Mouse (Mus musculus) naive thymus-derived CD4-positive, alpha-beta T cell, adult 2 months (primary cell): ENCODE results near the gene Slc25a34.

Experiments used
- DNase-seq: peaks from one replicate; pipeline ENCODE4 v3.0.0-alpha.2; 2011; ENCODE audit warnings: low read depth

Slc25a34 gene

DNA sequence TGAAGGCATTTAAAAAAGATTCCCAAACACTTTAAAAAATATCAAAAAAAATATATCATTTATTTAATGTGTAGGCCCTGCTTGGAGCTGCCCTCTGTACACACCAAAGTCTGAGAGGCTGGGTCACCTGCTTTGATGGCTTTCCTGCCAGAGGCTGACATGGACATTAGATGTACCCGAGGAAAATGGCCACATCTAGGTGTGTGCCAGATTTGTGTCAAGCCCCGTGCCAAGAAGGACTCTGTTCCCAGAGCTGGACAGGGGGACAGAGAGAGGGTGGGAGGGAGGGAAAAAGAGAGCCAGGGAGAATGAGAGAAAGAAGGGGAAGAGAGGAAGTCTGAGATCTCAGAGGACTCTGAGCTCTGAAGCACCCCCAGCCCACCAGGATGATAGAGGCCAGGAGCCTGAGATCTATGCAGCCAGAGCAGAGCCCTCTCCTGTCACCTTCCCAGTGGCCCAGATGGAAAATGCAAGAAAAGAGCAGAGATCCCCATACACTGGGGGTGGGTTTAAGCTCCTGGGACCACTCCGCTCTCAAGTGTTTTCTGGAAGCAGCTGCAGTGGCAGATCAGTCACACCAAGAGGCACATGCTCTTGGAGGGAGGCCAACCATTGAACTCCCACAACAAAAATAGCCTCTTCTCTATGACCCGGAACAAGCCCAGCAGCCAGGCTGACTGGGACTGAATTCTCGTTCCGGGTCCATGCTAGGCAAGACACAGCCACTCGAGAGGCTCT lies 19.7 kb upstream of the Slc25a34 start:
- DNase-seq = no peak

GRCm38 (mm10) chr4:141641961-141642811 lies 18.6 kb upstream of the Slc25a34 start:
- no peak for DNase-seq

- DNase-seq = no peak
These were observed 17.7 kb upstream of the Slc25a34 start for GRCm38 (mm10) chr4:141641353-141641771.

DNA sequence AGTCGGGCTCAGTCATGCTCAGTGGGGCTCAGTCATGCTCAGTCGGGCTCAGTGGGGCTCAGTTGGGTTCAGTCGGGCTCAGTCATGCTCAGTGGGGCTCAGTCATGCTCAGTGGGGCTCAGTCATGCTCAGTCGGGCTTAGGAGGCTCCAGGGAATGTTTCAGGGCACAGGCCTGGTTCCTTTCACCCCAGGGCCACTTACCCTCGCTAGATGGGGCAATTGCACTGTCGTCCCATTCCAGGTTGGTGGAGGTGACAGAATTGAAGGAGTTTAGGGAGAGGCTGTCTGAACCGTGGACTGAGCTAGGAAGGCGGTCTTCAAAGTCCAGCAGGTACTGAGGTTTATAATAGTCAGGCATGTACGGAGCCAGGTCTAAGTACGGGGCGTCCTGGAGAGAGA lies 15.9 kb upstream of the Slc25a34 start:
- DNase-seq = no peak

DNA sequence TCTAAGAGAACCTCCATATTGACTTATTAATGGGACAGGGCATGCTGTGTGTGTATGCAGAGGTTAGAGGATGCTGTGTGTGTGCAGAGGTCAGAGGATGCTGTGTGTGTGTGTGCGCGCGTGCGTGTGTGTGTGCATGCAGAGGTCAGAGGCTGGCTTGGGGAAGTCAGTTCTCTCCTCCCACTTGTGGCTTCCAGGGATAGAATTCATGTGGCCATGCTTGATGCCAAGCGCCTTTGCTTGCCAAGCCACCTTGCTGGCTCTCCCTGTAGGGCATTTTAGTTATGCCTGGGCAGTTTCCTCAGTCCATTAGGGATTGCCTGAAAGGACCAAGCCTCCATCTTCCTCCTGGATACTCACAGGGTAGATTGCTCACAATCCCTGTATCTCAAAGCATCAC lies 13.1 kb upstream of the Slc25a34 start:
- no peak for DNase-seq

DNA sequence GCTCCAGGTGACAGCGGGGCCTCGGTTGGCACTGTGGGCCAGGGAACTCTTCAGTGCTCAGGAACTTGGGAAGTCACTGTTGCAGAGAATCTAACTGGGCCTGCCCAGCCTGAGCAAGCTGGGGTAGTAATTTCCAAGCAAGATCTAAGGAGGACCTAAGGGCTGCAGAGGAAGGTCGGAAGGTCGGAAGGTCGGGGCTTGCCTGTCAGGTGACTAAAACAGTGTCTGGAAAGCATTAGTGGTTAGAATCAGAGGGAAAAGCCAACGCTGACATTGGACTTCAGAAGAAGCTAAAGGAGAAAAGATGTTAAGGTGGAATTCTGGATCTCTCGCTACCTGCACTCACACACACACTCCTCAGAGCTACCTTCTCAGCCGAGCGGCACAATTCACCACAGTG lies 12.4 kb upstream of the Slc25a34 start:
- DNase-seq = no peak

GRCm38 (mm10) chr4:141632111-141632873 lies 8.7 kb upstream of the Slc25a34 start:
- DNase-seq = no peak

GRCm38 (mm10) chr4:141631250-141631649 lies 7.6 kb upstream of the Slc25a34 start:
- DNase-seq = no peak

DNA sequence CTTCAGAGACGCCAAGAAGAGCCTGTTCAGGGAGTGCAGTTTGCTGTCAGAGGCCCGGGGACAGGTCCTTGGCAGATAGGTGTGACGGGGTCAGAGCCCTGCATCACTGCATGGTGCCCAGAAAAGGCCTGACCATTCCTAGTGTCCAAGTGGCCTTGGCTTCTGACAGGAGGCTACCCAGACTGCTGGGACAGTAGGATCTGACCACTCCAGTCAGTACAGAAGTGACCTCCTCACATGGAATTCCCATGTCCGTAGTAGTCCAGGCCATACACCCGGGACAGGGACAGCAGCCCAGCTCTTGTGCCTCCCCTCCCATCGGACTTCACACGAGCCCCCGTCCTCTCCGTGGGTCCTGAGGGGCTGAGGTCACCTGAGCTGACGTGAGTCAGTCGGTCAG lies 6.4 kb upstream of the Slc25a34 start:
- no peak for DNase-seq

GRCm38 (mm10) chr4:141628661-141629060 lies 5.0 kb upstream of the Slc25a34 start:
- no peak for DNase-seq

GRCm38 (mm10) chr4:141627502-141627901 lies 3.9 kb upstream of the Slc25a34 start:
- DNase-seq = no peak

DNA sequence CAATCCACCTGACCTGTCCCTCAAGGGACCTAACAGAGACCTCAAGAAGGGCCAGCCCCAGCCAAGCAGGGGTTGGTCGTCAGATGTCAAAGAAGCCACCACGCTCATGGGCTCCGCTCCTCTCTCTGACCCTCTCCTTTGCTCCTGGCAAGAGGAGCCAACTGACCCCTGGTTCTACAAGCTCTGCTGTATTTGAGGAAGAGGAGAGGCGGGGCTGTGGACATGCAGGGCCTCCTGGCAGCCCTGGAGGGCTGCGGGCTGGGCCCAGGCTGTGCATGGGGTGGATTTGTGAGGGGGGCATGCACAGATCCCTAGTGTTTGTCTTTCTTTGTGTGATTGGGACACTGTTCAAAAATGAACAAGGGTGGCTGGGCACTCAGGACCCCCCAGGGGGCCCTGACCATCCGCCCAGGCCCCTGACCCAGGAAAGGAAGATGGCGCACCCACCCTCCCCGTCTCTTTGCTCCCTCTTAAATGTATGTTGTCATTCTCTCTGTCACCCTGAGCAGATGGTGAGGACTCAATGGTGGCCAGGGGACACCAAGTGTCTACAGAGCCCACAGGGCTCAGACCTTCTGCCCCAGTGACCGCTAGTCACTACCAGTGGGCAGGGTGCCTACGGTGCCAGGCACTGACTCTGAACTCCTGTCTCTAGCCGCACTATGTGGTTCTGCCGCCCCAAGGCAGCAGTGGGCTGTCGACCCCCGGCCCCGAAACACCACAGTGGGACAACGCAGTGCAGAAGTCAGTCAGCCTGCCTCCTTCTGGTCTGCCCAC lies 2.3 kb upstream of the Slc25a34 start:
- no peak for DNase-seq

GRCm38 (mm10) chr4:141624983-141625773 lies 1.6 kb upstream of the Slc25a34 start:
- DNase-seq = peak; percentile 47

- DNase-seq = no peak
These were observed 513 bp upstream of the Slc25a34 start for GRCm38 (mm10) chr4:141624134-141624533.

GRCm38 (mm10) chr4:141623037-141623436 lies 584 bp downstream of the Slc25a34 start:
- DNase-seq = no peak

- DNase-seq = no peak
These were observed 1.0 kb downstream of the Slc25a34 start for GRCm38 (mm10) chr4:141622580-141622979.

DNA sequence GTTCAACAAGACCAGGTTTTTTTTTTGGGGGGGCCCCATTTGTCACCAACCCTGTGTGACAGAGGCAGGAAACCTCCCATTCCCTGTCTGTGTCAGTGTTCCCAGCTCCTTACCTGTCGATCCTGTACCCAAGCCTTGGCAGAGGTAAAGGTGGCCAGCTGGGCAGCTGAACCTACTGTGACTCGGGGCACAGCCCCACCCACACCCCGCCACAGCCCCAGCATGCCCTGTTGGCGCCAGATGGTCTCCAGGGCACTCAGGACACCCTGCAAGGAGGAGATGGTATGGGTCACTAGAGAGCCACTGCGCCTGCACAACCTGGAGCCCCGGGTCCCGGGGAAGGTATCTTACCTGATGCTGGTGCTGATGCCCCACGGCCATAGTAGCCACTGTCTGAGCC lies 1.5 kb downstream of the Slc25a34 start:
- no peak for DNase-seq

- no peak for DNase-seq
These were observed 2.3 kb downstream of the Slc25a34 start for GRCm38 (mm10) chr4:141621297-141621696.

GRCm38 (mm10) chr4:141619299-141619883 lies 4.2 kb downstream of the Slc25a34 start:
- no peak for DNase-seq

GRCm38 (mm10) chr4:141618565-141619243 lies 4.9 kb downstream of the Slc25a34 start, which contains the start of gene Tmem82:
Tmem82 (minus strand) TSS chr4:141618633.
- peak; percentile 75 for DNase-seq
